23 mouse cellular contexts compared by ENCODE assay signal in the genomic region with DNA sequence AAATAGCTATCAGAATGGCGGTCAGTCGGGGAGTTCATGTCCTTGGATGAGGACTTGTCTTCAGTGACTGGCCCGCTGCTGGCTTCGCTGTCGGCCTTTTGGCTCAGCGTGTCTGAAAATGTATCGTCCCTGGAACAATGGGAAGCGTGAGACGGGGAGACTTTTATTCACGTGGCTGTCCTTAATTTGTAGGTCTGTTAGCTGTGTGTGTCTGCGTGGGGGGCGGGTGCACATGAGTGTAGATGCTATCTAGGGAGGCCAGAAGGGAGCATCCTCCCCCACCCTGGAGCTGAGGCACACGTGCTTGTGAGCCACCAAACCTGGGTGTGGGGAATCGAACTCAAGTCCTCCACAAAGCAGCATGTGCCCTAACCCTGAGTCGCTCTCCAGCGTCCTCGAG.
"Had no signal": no experiment of that assay in that cellular context is flagged by ENCODE, and none has a peak within 500 bp of the region (broad histone marks: within the 10 kb centered on the region; RNA-seq: fewer than 3 reads in every experiment).

No protein-coding gene starts in this region.

- H3K27ac ChIP-seq: heart, adult 2 months; heart, embryonic 13.5 days; heart, embryonic 15.5 days; hindbrain, embryonic 13.5 days; layer of hippocampus, adult 2 months; left cerebral cortex, adult 2 months; limb, embryonic 13.5 days; limb, embryonic 15.5 days; liver, embryonic 12.5 days had no signal

- H3K4me1 ChIP-seq: heart, embryonic 15.5 days; limb, embryonic 15.5 days had no signal

- H3K4me2 ChIP-seq: heart, embryonic 11.5 days; heart, embryonic 13.5 days; heart, embryonic 15.5 days; hindbrain, embryonic 13.5 days; limb, embryonic 13.5 days; limb, embryonic 15.5 days; liver, embryonic 12.5 days had no signal

- H3K4me3 ChIP-seq: heart, adult 2 months; heart, embryonic 13.5 days; heart, embryonic 15.5 days; hindbrain, embryonic 13.5 days; layer of hippocampus, adult 2 months; left cerebral cortex, adult 2 months; limb, embryonic 13.5 days; limb, embryonic 15.5 days; liver, embryonic 12.5 days had no signal

- ATAC-seq: forebrain, embryonic 16.5 days; hindbrain, embryonic 16.5 days; intestine, embryonic 16.5 days; liver, embryonic 12.5 days had no signal

- H3K9me3 ChIP-seq: heart, embryonic 13.5 days; heart, embryonic 15.5 days; hindbrain, embryonic 13.5 days; limb, embryonic 13.5 days; limb, embryonic 15.5 days; liver, embryonic 12.5 days had no signal

- H3K27me3 ChIP-seq: heart, embryonic 13.5 days; heart, embryonic 15.5 days; hindbrain, embryonic 13.5 days; limb, embryonic 13.5 days; limb, embryonic 15.5 days; liver, embryonic 12.5 days had no signal

- H3K36me3 ChIP-seq: liver, embryonic 12.5 days had no signal

- DNase-seq: gastrocnemius, postnatal 14 days; gastrocnemius, postnatal 36 days; heart, adult 2 months; heart, postnatal 14 days; heart, postnatal 36 days; kidney, adult 11 months; kidney, adult 2 months; kidney, adult 9 months; kidney, postnatal 10 days; kidney, postnatal 25 days; kidney, postnatal 4 days had no signal

- H3K9ac ChIP-seq: heart, embryonic 13.5 days; heart, embryonic 15.5 days; hindbrain, embryonic 13.5 days; limb, embryonic 13.5 days; limb, embryonic 15.5 days; liver, embryonic 12.5 days had no signal
